Mouse (Mus musculus) ES-Bruce4 (cell line): ENCODE measurements around the gene Dclk1.

ENCODE experiments used
- CTCF ChIP-seq: IDR thresholded peaks from one replicate; pipeline ENCODE4 v1.8.1; 2011; ENCODE audit warnings: low read depth, low read length
- POLR2A ChIP-seq: IDR thresholded peaks from one replicate; pipeline ENCODE4 v1.8.1; 2011; ENCODE audit warnings: low read length; ENCODE audit not compliant: insufficient read depth

- no peak for TF ChIP-seq POLR2A
- TF ChIP-seq CTCF: no peak
These were observed 234.5 kb downstream of the Dclk1 start for GRCm38 (mm10) chr3:55476694-55477093.
